Mouse (Mus musculus): ENCODE results near the gene Fam222b. TPM values are rescaled to one million over a fixed set of nuclear protein-coding genes. Genes with fewer than 3 reads are reported as not detected.

Gene Fam222b
- 8.2 and 9.1 TPM in 2 replicates for polyA plus RNA-seq (2012; rRNA removed)

DNA sequence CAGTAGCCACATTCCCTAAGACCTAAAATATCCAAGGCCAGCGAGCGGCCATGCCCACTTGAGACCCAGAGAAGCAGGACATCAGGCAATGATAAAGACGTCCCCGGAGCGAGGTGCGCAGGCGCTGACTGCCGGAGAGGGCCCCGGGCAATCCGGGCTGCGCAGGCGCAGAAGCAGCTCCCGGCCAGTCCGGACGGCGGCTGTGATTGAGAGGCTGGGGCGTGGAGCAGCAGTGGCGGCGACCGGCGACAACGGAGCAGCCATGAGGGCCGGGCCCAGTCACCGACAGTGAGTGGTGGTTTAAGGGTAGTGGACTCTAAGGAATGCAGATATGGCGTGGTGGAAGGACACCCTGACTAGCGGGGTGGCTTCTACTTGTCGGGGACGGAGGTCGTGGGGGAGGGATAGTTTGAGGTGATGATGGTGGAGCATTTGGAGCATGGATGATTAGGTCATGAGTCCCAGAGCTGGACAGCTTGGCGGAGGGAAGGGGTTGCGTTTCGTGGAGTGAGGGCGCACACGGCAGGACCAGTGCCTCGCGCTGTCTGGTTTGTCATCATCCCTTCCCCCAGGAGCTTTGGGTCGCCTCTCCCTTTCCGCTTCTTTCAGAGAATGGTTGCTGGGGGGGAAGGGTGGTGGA, at the start of gene Fam222b:
Fam222b (plus strand) TSS at position 157 of the 640 bp plus-strand sequence.

DNA sequence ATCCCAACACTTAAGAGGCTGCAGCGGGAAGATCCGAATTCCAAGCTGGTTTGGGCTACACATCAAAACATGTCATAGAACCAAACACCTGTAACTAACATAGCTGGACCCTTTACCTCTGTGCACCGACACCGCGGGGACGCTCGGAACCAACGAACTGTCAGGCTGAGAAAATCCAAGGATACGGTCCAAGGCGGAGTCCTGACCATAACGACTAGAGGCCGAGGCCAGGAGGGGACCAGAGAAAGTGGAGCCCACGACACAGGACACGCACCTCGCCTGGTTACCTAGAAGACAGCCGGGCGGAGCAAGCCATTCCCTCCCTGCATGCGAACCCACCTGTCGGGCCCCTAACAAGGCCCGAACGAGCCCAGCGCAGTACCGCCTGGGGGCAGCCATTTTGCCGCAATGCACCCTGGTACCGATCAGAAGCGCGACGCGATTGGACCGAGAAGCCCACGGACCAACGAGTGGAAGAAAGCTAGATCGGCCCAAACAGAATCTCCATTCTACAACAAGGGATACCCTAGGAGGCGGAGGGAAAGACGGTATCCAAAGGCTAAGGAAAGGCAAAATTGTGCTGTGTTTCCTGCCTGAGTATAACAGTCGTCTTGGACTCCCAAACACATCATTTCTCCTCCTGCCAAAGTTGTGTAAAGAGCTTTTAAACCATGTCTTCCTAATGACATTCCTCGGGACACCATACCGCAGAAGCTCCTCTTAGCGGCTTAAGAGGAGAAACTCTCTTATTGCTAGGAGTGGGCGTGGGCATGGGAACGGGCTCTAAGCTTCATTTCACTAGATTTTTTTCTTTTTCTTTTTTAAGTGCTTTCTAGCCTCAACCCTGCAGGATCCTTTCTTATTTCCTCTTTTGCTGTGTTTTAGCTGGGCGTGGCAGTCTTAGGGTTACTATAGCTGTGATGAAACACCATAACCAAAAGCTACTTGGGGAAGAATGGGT, 14.2 kb upstream of the Fam222b start, which contains the start of gene Eral1:
Eral1 (minus strand) TSS at position 423 of the 961 bp plus-strand sequence.

DNA sequence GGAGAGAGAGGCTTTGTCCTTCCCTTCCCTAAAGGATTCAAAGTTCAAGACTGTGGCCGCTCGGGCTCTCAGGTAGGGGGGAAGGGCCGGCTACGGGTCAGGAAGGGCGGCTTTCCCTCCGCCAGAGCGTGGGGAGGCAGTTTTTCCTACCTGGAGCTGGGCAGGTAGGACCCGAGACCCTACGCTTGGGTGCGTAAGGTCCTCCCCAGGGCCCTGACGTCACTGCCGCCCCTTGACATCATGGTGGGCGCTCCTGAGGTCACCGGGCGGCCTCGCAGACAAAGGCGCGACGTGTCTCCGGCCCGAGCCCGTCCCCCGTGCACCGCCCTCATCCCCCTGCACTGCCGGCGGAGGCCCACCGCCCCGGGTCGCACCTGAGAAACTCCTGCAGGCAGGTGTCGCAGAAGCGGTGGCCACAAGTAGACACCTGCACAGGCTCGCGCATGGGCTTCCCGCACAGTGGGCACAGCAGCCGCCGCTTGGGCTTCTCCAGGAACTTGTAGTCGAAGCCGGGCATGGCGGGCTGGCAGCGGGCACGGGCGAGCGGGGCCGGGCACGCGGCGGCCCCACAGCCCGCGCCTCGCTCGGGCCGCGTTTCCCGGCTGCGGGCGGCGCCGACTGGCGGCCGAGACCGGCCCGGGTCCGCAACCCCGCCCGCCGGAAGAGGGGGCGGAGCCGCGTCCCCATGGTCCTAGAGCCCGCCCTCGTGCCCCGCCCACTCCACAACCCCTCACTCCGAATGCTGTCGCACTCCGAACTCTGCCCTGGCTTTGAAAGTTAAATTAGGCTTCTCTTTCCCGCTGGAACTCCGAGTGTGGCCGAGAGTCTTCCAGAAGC, 70.7 kb downstream of the Fam222b start, which contains the start of gene Traf4:
Traf4 (minus strand) TSS at position 666 of the 837 bp plus-strand sequence.

DNA sequence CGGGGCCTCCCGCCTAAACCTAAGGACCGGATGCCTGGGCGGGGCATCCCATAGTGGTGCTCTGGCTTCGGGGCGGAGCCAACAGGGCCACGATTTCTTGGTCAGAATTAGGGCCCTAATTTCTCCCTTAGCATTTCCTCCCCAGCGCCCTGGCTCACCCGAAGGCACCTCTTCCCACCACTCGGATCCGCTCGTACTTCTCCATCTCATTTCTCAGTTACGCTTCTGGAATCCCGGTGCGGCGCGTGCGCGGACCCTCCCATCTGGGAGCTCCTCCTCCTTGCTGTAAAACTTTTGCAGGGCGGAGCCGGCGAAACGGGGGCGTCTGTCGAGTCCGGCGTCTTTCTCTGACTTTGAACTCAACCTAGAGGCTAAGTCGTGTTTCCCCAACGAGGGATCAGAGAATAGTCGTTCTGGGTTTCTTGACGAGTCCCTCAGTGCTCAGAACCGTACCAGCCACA, 82.0 kb downstream of the Fam222b start, which contains the start of the genes Nek8 and Tlcd1:
Nek8 (minus strand) TSS at position 274 of the 461 bp plus-strand sequence.
Tlcd1 (plus strand) TSS at position 310 of the 461 bp plus-strand sequence.

DNA sequence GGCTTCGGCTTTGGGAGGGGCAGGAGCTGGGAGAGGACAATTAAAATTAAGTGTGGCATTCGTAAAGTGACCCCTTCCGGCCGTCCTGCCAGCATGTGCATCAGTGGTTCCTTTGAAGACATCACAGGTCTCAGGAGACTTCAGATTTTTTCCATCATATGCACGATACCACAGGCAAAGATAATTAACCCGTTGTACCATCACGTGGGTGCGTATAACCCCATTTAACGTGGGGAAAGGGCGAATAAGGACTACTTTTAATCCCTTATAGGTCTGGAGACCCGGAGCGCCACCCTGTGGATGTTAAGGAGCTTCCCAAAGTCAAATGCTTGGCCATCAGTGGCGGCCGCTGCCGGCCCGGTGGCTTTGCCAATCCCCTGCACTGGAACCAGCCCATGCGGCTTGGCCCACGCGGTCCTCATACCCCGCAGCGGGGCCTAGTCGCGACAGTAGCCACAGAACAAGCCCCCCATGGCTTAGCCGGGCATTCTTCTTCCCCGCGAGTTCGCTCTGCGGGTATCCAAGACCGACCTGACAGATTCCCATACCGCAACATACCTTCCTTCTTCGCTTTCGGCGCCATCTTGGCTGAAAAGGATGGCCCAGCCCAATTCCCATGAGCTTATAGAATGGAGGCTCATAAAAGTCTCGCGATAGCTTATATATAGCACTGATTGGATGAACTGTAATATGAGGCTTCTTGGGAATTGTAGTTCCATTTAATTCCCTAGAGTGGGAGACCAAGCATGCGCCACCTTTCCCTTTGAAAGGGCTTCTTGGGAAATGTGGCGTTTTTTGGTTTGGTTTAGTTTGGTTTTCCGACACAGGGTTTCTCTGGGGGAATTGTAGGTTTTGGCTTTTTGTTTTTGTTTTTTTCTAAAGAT, 88.7 kb downstream of the Fam222b start, which contains the start of gene Rpl23a:
Rpl23a (minus strand) TSS at position 624 of the 884 bp plus-strand sequence.

DNA sequence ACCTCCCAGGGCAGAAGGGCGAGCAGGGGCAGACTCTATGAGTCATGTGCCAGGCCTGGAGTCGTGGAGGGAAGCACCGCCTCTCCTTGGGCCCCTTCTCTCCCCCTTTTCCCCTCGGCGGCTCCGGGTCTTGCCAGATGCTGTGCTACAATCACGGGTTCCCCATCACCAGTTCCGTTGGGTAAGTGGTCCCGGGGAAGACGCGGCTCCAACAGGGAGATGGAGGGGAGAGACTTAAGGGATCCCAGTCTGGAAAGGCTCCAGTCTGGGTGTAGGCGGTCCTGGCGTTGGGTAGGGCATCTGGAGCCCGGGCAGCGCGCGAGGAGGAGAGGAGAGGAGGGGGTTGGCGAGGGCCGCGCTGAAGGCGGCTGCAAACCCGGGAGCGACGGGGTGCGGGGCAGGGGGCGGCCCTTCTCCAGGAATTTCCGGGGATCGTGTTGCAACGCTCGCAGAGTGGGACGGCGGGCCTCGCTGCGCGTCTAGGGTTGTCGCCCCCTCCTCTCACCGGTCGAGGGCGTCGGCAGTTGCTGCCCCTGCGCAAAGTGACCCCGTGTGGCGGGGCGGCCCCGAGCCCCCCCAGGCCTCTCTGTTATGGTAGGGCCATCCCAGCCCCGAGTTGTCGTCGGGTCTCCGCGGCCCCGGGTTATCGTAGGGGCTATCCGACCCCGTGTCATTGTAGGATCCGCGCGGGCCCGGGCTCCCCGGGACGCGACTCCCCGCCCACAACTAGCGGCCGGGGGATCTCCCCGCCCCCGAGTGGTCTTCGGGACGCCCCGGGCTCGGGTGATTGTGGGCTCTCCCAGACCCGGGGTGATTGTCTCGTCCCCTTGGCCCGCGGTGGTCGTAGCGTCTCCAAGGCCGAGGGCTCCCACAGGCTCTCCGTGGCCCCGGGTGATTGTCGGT, 94.1 kb downstream of the Fam222b start, which contains the start of gene Rab34:
Rab34 (plus strand) TSS at position 100 of the 903 bp plus-strand sequence.

DNA sequence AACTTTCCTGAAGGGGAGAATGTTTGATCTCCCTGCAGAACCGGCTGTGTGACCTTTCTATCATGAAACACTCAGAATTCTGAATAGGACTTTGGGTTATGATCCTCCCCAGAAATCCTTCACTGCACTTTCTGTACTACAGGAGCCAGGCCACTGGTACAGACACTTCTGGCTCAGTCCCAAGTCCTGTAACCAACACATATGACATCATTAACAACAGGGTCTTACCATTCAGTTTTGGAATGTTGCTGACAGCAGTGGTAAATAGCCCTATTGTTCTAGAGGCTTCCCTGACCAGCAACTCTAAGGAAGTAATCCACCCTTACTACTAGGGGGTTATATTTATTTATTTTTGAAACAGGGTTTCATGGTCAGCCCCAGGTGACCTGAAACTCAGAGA, 98.7 kb downstream of the Fam222b start, which contains the start of gene Proca1:
Proca1 (plus strand) TSS at position 280 of the 400 bp plus-strand sequence.

Other genes with a start within 250 kb of the Fam222b start
- gene Pipox, start 200.6 kb upstream of the Fam222b start, polyA plus RNA-seq (2012; rRNA removed) = 0.37 and 0.39 TPM in 2 replicates
- gene Sez6, start 163.9 kb upstream of the Fam222b start, polyA plus RNA-seq (2012; rRNA removed) = 1.1 and 1.7 TPM in 2 replicates
- gene Phf12, start 111.9 kb upstream of the Fam222b start, polyA plus RNA-seq (2012; rRNA removed) = 16.2 and 19.2 TPM in 2 replicates
- 3.2 and 5.0 TPM in 2 replicates for gene Dhrs13, start 62.4 kb upstream of the Fam222b start, polyA plus RNA-seq (2012; rRNA removed)
- 24.7 and 30.1 TPM in 2 replicates for gene Flot2, start 56.7 kb upstream of the Fam222b start, polyA plus RNA-seq (2012; rRNA removed)
- 13.7 and 15.4 TPM in 2 replicates for gene Eral1, start 14.3 kb upstream of the Fam222b start, polyA plus RNA-seq (2012; rRNA removed)
- gene Traf4, start 70.9 kb downstream of the Fam222b start, polyA plus RNA-seq (2012; rRNA removed) = 56.3 and 88.1 TPM in 2 replicates
- gene Nek8, start 82.0 kb downstream of the Fam222b start, polyA plus RNA-seq (2012; rRNA removed) = 6.4 and 6.5 TPM in 2 replicates
- 23.7 and 47.3 TPM in 2 replicates for gene Tlcd1, start 82.1 kb downstream of the Fam222b start, polyA plus RNA-seq (2012; rRNA removed)
- 14.0 and 21.6 TPM in 2 replicates for gene Rpl23a, start 88.9 kb downstream of the Fam222b start, polyA plus RNA-seq (2012; rRNA removed)
- gene Rab34, start 93.8 kb downstream of the Fam222b start, polyA plus RNA-seq (2012; rRNA removed) = 17.3 and 32.5 TPM in 2 replicates
- gene Proca1, start 98.7 kb downstream of the Fam222b start, polyA plus RNA-seq (2012; rRNA removed) = 0.09 and 0.15 TPM in 2 replicates
- gene Sdf2, start 151.1 kb downstream of the Fam222b start, polyA plus RNA-seq (2012; rRNA removed) = 49.4 and 60.2 TPM in 2 replicates
- 14.7 and 15.7 TPM in 2 replicates for gene Supt6, start 151.3 kb downstream of the Fam222b start, polyA plus RNA-seq (2012; rRNA removed)
- gene 2610507B11Rik, start 167.1 kb downstream of the Fam222b start, polyA plus RNA-seq (2012; rRNA removed) = 46.4 and 52.0 TPM in 2 replicates
- gene BC030499, start 196.2 kb downstream of the Fam222b start, polyA plus RNA-seq (2012; rRNA removed) = 0.06 TPM in 2 replicates
- 2.4 and 4.1 TPM in 2 replicates for gene Spag5, start 206.9 kb downstream of the Fam222b start, polyA plus RNA-seq (2012; rRNA removed)
- gene Aldoc, start 228.3 kb downstream of the Fam222b start, polyA plus RNA-seq (2012; rRNA removed) = 5.7 and 6.7 TPM in 2 replicates
- 35.8 and 40.6 TPM in 2 replicates for gene Pigs, start 233.8 kb downstream of the Fam222b start, polyA plus RNA-seq (2012; rRNA removed)
- 13.9 and 17.0 TPM in 2 replicates for gene Unc119, start 248.8 kb downstream of the Fam222b start, polyA plus RNA-seq (2012; rRNA removed)

Data from stomach, adult 2 months (tissue).